Mouse (Mus musculus) embryonic fibroblast, embryonic 13.5 days (primary cell): ENCODE data around the gene AC124108.1.

Source experiments
- CTCF ChIP-seq: IDR thresholded peaks from 2 replicates; pipeline ENCODE4 v1.5.1; 2011; ENCODE audit warnings: mild to moderate bottlenecking, control low read depth, low read length, moderate library complexity, borderline replicate concordance; ENCODE audit not compliant: insufficient read depth
- POLR2A ChIP-seq: IDR thresholded peaks from 2 replicates; pipeline ENCODE4 v1.6.1; 2011; ENCODE audit warnings: low read depth, mild to moderate bottlenecking, control low read depth, low read length, moderate library complexity

DNA sequence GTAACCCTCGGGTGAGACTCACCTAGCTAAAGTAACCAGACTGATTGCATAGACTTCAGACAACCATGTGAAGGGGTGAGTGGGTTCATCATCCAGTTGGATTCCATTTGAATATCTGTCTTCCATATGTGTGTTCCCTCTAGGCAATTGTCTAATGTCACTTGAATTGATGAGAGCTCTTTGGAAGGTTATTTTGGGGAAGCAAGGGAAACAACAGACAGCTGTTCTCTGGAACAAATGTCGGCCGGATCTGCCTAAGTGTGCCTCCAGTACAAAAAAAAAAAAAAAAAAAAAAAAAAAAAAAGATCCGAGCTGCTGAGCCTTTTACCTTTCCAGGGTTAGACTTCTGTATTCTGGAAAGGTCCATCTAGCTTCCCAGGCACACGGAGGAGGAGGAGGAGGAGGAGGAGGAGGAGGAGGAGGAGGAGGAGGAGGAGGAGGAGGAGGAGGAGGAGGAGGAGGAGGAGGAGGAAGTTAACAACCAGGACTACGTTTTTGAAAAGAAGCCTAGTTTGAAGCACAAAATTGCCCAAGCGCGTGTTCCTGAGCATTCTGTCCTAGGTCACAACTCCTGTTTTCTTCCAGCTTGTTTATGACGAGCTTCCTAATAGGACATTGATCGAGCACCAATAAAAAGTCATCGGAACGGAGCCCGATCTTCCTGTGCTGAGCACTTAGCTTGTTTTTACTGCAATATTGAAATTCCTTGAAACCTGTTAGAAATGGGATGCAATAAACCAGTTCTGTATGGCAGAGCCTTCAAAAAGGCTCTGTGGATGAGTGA lies 35.2 kb downstream of the AC124108.1 start:
- TF ChIP-seq CTCF, result no peak
- no peak for TF ChIP-seq POLR2A
